Mouse (Mus musculus): Measurements from ENCODE around the gene Alcam. TPM values are rescaled to one million over a fixed set of nuclear protein-coding genes. Genes with fewer than 3 reads are reported as not detected.

Gene Alcam
- polyA plus RNA-seq, 1 experiment from 2014 or later: 38.6 TPM

- H3K9ac ChIP-seq: no peak overlapping the region
- H3K36me3 ChIP-seq: no peaks in the 10 kb centered on the region
- WGBS: 90% methylated on average over 4 of the region's 4 CpGs
- no peaks in the 10 kb centered on the region for H3K4me1 ChIP-seq
- no peaks in the 10 kb centered on the region for H3K27me3 ChIP-seq
- H3K27ac ChIP-seq: no peak overlapping the region
- no peak for ATAC-seq (ENCODE audit: low FRiP score)
- H3K4me2 ChIP-seq (replicated peaks): no peak overlapping the region
- no peaks in the 10 kb centered on the region for H3K9me3 ChIP-seq (replicated peaks)
- H3K4me3 ChIP-seq: no peak overlapping the region
These were observed 188.8 kb downstream of the Alcam start for GRCm38 (mm10) chr16:52265066-52265465.

DNA sequence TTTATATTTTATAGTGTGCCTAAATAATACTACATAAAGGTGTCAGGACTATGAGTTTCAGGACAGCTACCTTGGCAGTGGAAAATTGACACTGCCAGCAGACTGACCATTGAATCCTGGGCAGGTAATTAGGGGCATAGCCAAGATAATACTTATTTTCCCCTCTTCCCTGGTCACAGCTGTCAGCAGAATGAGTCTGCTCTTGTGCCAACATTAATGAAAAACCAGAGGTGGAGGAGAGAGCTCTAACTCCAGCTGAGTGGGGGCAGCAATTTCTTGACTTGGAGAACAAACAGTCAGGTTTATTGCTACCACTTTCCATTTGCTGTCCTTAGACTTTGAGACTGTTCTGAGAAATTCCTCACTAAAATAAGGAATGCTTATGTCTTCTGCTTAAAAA is 190.1 kb downstream of the Alcam start:
- Histone ChIP-seq H3K27ac (no peak overlapping the region), H3K4me1 (no peaks in the 10 kb centered on the region), H3K4me3 (no peak overlapping the region), H3K27me3 (no peaks in the 10 kb centered on the region), H3K9ac (no peak overlapping the region), H3K9me3 (replicated peaks) (no peaks in the 10 kb centered on the region), H3K4me2 (replicated peaks) (no peak overlapping the region), H3K36me3 (no peaks in the 10 kb centered on the region)
- no peak for ATAC-seq (ENCODE audit: low FRiP score)

DNA sequence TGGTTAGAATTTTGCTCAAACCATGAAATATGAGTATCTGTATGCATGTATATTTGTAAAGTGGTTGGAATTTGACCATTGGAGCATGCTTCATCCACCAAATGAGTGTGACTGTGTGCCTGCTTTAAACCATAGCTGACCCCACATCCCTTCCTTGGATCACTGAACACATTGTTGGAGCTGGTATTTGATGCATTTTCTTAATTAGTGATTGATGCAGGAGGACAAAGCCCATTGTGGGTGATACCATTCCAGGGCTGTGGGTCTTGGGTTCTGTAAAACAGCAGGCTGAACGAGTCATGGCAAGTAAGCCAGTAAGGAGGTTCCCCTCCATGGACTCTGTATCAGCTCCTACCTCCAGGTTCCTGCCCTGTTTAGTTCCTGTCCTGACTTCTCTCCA is 191.3 kb downstream of the Alcam start:
- H3K4me3 ChIP-seq: no peak overlapping the region
- H3K9me3 ChIP-seq (replicated peaks): no peaks in the 10 kb centered on the region
- H3K36me3 ChIP-seq: no peaks in the 10 kb centered on the region
- H3K4me1 ChIP-seq: no peaks in the 10 kb centered on the region
- H3K9ac ChIP-seq: no peak overlapping the region
- no peaks in the 10 kb centered on the region for H3K27me3 ChIP-seq
- no peak overlapping the region for H3K27ac ChIP-seq
- WGBS: 26% methylated on average over 1 of the region's 1 CpGs
- ATAC-seq (ENCODE audit: low FRiP score): no peak
- no peak overlapping the region for H3K4me2 ChIP-seq (replicated peaks)

DNA sequence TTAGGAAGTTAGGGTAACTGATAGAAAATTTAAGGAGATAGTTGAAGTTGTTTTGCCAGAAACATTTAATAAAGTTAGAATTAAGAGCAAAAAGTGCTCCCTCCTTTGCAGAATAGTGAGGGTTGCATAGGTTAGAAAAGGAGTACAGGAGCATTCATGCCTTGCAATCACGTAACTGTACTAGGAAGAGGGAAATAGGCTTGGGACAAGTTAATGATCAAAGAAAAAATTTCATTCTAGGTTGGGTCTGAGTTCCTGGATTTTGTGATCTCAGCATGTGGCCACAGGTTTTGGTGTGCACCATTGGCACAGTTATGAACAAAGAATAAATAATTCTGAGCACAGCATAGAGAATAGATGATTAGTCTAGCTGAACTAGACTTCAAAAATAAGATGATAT is 192.1 kb downstream of the Alcam start:
- WGBS: 87% methylated on average over 1 of the region's 1 CpGs
- Histone ChIP-seq H3K4me3 (no peak overlapping the region), H3K4me2 (replicated peaks) (no peak overlapping the region), H3K9ac (no peak overlapping the region), H3K36me3 (no peaks in the 10 kb centered on the region), H3K27me3 (no peaks in the 10 kb centered on the region), H3K4me1 (no peaks in the 10 kb centered on the region), H3K27ac (no peak overlapping the region), H3K9me3 (replicated peaks) (no peaks in the 10 kb centered on the region)
- ATAC-seq (ENCODE audit: low FRiP score): no peak

DNA sequence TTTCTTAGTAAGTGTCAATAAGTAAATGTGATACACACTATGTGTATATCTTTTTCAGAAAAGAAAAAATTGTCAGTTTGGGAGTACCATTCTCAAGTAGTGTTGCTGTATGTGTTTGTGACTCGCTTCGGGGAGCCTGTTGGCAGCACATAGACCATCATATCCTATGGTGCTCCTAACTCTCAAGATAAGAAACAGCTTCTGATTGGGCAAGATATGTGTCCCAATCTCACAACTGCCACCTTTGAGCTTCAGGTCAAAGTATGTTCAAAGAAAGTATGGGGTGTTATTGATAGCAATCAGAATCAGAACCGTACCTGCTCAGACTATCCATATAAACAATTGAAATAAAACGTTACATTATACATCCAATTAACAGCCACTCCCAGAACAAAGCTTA is 202.9 kb downstream of the Alcam start:
- ATAC-seq (ENCODE audit: low FRiP score): no peak
- Histone ChIP-seq H3K36me3 (no peaks in the 10 kb centered on the region), H3K9ac (no peak overlapping the region), H3K27ac (no peak overlapping the region), H3K4me1 (no peaks in the 10 kb centered on the region), H3K4me3 (no peak overlapping the region), H3K27me3 (no peaks in the 10 kb centered on the region), H3K9me3 (replicated peaks) (no peaks in the 10 kb centered on the region), H3K4me2 (replicated peaks) (no peak overlapping the region)
- WGBS: 90% methylated on average over 4 of the region's 4 CpGs

DNA sequence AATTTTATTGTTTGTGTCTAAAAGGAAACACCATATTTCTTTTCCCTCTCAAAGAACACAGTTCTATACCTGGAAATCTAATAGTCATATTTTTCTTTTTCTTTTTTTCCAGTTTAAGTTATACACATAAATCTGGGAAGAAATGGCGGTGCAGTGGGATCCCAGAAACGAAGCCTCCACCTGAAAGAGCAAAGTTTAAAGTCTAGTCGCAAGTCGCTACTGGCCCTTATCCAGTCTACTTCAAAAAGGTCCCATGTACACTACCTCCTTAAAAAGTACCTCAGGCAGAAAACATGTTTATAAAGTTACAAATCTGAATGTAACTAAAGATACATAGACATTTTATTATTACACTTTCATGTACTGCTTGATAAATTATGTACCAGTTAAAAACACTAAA is 203.7 kb downstream of the Alcam start:
- Histone ChIP-seq H3K27me3 (no peaks in the 10 kb centered on the region), H3K9ac (no peak overlapping the region), H3K27ac (no peak overlapping the region), H3K4me3 (no peak overlapping the region), H3K4me2 (replicated peaks) (no peak overlapping the region), H3K9me3 (replicated peaks) (no peaks in the 10 kb centered on the region), H3K36me3 (no peaks in the 10 kb centered on the region), H3K4me1 (no peaks in the 10 kb centered on the region)
- ATAC-seq (ENCODE audit: low FRiP score): no peak
- 90% methylated on average over 4 of the region's 4 CpGs for WGBS

- H3K36me3 ChIP-seq: no peaks in the 10 kb centered on the region
- no peaks in the 10 kb centered on the region for H3K9me3 ChIP-seq (replicated peaks)
- no peak overlapping the region for H3K27ac ChIP-seq
- no peaks in the 10 kb centered on the region for H3K27me3 ChIP-seq
- WGBS: 83% methylated on average over 4 of the region's 4 CpGs
- H3K4me2 ChIP-seq (replicated peaks): no peak overlapping the region
- no peaks in the 10 kb centered on the region for H3K4me1 ChIP-seq
- no peak overlapping the region for H3K4me3 ChIP-seq
- ATAC-seq (ENCODE audit: low FRiP score): no peak
- no peak overlapping the region for H3K9ac ChIP-seq
These were observed 210.4 kb downstream of the Alcam start for GRCm38 (mm10) chr16:52243421-52243973.

DNA sequence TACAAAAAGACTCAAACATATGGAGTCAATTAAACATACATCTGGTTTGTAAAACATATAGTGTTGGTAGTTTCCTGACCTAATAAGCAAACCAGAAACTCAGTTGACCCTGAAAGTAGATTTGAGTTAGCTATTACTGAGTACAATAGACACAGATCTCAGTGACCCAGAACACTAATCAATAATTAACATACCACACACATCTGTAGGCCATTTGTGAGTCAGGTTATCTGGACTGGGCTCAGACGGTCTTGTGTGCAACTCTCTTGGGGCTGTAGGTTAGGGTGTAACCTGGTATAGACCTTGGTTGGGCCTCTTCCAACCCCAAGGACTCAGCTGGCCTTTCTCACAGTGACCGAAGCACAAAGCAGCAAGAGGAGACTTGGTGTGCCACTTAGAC is 211.7 kb downstream of the Alcam start:
- H3K36me3 ChIP-seq: no peaks in the 10 kb centered on the region
- no peak overlapping the region for H3K4me3 ChIP-seq
- 59% methylated on average over 2 of the region's 2 CpGs for WGBS
- no peak overlapping the region for H3K9ac ChIP-seq
- H3K4me2 ChIP-seq (replicated peaks): no peak overlapping the region
- H3K9me3 ChIP-seq (replicated peaks): no peaks in the 10 kb centered on the region
- no peak overlapping the region for H3K27ac ChIP-seq
- no peaks in the 10 kb centered on the region for H3K27me3 ChIP-seq
- H3K4me1 ChIP-seq: no peaks in the 10 kb centered on the region
- ATAC-seq (ENCODE audit: low FRiP score): no peak

DNA sequence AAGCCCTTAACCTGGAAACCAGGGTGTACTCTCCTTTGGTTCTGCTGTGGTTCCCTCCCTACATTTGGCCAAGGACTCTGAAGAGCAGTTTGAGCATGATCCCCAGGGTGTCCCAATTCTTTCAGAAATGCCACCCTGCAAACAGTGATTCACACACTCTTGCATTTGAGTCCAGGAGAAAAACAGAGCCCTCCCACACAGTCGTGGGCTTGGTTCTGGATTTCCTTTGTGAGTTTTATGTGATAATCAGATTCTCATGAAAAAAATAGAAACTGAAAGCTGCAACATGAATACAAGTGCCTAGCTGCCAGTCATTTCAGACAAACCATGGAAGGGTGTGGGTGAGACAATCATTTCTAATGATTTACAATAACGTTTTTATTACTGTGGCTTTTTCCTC is 223.9 kb downstream of the Alcam start:
- H3K4me3 ChIP-seq: no peak overlapping the region
- 65% methylated on average over 2 of the region's 2 CpGs for WGBS
- H3K36me3 ChIP-seq: no peaks in the 10 kb centered on the region
- no peak overlapping the region for H3K4me2 ChIP-seq (replicated peaks)
- no peaks in the 10 kb centered on the region for H3K4me1 ChIP-seq
- no peaks in the 10 kb centered on the region for H3K27me3 ChIP-seq
- H3K9me3 ChIP-seq (replicated peaks): no peaks in the 10 kb centered on the region
- H3K27ac ChIP-seq: no peak overlapping the region
- ATAC-seq (ENCODE audit: low FRiP score): no peak
- no peak overlapping the region for H3K9ac ChIP-seq

DNA sequence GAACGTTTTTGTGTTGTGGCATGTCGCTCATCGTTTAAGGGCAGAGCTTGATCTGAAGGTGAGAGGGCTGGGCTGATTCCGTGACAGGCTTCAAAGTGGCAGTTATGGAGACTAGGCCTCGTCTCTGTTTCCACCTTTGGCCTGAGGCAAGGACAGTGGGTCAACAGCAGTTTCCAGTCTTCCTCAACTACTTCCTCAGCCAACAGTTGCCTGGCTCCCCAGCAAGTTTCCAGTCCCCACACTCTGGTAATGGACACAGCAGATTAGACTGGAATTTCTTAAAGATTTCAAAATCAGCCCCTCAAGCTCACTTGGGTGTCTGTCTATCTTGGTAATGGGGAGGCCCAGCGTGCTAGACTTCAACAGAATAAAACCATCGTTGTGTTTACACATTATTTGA is 224.4 kb downstream of the Alcam start:
- Histone ChIP-seq H3K4me1 (no peaks in the 10 kb centered on the region), H3K27ac (no peak overlapping the region), H3K36me3 (no peaks in the 10 kb centered on the region), H3K4me3 (no peak overlapping the region), H3K9me3 (replicated peaks) (no peaks in the 10 kb centered on the region), H3K9ac (no peak overlapping the region), H3K4me2 (replicated peaks) (no peak overlapping the region), H3K27me3 (no peaks in the 10 kb centered on the region)
- no peak for ATAC-seq (ENCODE audit: low FRiP score)
- 70% methylated on average over 7 of the region's 7 CpGs for WGBS

- H3K27ac ChIP-seq: no peak overlapping the region
- no peak overlapping the region for H3K4me2 ChIP-seq (replicated peaks)
- no peaks in the 10 kb centered on the region for H3K4me1 ChIP-seq
- no peak for ATAC-seq (ENCODE audit: low FRiP score)
- no peaks in the 10 kb centered on the region for H3K9me3 ChIP-seq (replicated peaks)
- H3K36me3 ChIP-seq: no peaks in the 10 kb centered on the region
- no peak overlapping the region for H3K4me3 ChIP-seq
- H3K27me3 ChIP-seq: no peaks in the 10 kb centered on the region
- no peak overlapping the region for H3K9ac ChIP-seq
- WGBS: 78% methylated on average over 4 of the region's 4 CpGs
These were observed 231.0 kb downstream of the Alcam start for GRCm38 (mm10) chr16:52222896-52223295.

GRCm38 (mm10) chr16:52219069-52219468 is 234.8 kb downstream of the Alcam start:
- WGBS: 27% methylated on average over 2 of the region's 2 CpGs
- no peak for ATAC-seq (ENCODE audit: low FRiP score)
- Histone ChIP-seq H3K9ac (no peak overlapping the region), H3K27ac (no peak overlapping the region), H3K4me1 (no peaks in the 10 kb centered on the region), H3K4me3 (no peak overlapping the region), H3K9me3 (replicated peaks) (no peaks in the 10 kb centered on the region), H3K27me3 (no peaks in the 10 kb centered on the region), H3K4me2 (replicated peaks) (no peak overlapping the region), H3K36me3 (no peaks in the 10 kb centered on the region)

- H3K9ac ChIP-seq: no peak overlapping the region
- H3K27me3 ChIP-seq: no peaks in the 10 kb centered on the region
- ATAC-seq (ENCODE audit: low FRiP score): no peak
- no peaks in the 10 kb centered on the region for H3K9me3 ChIP-seq (replicated peaks)
- H3K27ac ChIP-seq: no peak overlapping the region
- H3K4me1 ChIP-seq: no peaks in the 10 kb centered on the region
- peaks cover 6% of the 10 kb centered on the region; the same call in 1 of the 2 replicates for H3K36me3 ChIP-seq
- no peak overlapping the region for H3K4me3 ChIP-seq
- H3K4me2 ChIP-seq (replicated peaks): no peak overlapping the region
- 86% methylated on average over 8 of the region's 8 CpGs for WGBS
These were observed 242.8 kb downstream of the Alcam start for GRCm38 (mm10) chr16:52210844-52211606.
